Mouse (Mus musculus) spleen, postnatal 10 days (tissue): ENCODE data around the gene Midn.

Source experiments
- DNase-seq, 2 experiments: peaks; one replicate each; pipeline ENCODE4 v3.0.0; 2021 to 2022; ENCODE audit warnings: low spot score in 2 of 2

Gene Midn

GRCm38 (mm10) chr10:80190491-80191051 lies 42.5 kb downstream of the Midn start:
- no peak for DNase-seq

- no peak for DNase-seq
These were observed 45.9 kb downstream of the Midn start for GRCm38 (mm10) chr10:80193976-80194375.

- DNase-seq: no peak
These were observed 46.4 kb downstream of the Midn start for GRCm38 (mm10) chr10:80194441-80194840.

GRCm38 (mm10) chr10:80196167-80196566 lies 48.1 kb downstream of the Midn start:
- DNase-seq: no peak

GRCm38 (mm10) chr10:80196778-80197581 lies 48.9 kb downstream of the Midn start:
- DNase-seq: no peak

GRCm38 (mm10) chr10:80199440-80200008 lies 51.5 kb downstream of the Midn start:
- DNase-seq: peak; percentile 66 to 84

- DNase-seq: no peak
These were observed 52.4 kb downstream of the Midn start for GRCm38 (mm10) chr10:80200485-80200884.

GRCm38 (mm10) chr10:80204055-80204454 lies 56.0 kb downstream of the Midn start:
- DNase-seq: no peak

GRCm38 (mm10) chr10:80207201-80207600 lies 59.1 kb downstream of the Midn start:
- DNase-seq: no peak

GRCm38 (mm10) chr10:80207676-80208075 lies 59.6 kb downstream of the Midn start:
- DNase-seq: no peak
